Mouse (Mus musculus) CD4-positive helper T cell, adult 2 months (primary cell): ENCODE results near the gene Serp2.

Source experiments
- DNase-seq: peaks from one replicate; pipeline ENCODE4 v3.0.0-alpha.2; 2012; ENCODE audit warnings: low read depth, missing footprints, low spot score

Serp2 gene

GRCm38 (mm10) chr14:76527030-76527719 lies 29.5 kb downstream of the Serp2 start:
- DNase-seq: no peak

DNA sequence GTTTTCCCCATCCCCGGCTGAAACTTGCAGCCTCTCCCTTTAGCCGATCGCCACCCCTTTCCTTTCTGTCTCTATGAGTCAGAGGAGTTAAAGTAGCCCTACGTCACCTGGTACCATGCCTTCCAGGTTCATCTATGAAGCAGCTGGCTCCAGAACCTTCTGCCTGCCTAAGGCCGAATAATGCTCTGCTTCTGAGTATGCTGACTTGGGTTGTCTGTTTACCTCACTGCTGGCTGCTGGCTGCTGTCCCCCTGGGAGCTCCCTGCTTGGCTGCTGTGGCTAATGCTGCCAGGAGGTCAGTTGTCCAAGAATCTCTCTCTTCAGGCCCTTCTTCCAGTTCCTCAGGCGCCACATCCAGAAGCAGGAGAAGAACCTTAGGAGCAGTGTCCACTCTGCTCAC lies 30.2 kb downstream of the Serp2 start:
- DNase-seq: no peak

GRCm38 (mm10) chr14:76523344-76523743 lies 33.3 kb downstream of the Serp2 start:
- DNase-seq: no peak

- DNase-seq: no peak
These were observed 35.4 kb downstream of the Serp2 start for GRCm38 (mm10) chr14:76521308-76521707.

DNA sequence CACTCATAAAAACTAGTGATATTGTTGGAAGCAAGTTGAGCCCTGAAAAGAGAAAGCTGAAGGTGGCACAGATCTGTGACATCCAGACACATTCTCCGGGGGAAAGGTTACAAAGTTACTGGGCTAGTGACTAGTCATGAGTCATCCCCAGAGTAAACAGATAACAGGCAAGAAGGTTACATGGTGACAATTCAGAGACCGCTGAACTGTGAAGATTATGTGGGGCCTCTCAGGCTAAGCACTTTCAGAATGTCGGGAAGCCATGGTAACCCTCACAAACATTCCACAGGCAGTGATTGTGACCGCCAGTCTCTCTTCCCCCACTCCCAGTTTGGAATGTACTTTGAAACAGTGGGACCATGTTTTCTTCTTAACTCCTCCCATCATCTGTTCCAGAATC lies 36.1 kb downstream of the Serp2 start:
- DNase-seq: no peak

DNA sequence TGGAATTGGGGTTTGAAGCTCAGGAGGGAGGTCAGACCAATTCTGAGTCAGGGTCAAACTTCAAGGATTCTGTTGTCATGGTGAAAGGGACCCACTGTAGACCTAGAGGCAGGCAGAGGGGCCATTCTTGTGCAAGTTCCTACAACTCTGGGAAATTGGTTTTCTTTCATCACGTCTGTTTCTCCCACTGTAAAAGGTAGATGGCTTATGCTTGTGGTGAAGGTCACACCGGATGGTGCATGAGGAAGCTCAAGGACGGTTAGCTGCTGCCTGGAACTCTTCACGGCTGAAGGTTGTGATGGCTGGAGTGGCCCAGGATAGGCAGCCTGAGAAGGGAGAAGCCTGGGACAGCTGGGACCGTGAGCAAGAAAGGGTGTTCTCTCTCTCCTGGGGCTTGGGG lies 38.5 kb downstream of the Serp2 start:
- no peak for DNase-seq

- no peak for DNase-seq
These were observed 41.1 kb downstream of the Serp2 start for GRCm38 (mm10) chr14:76515620-76516019.

GRCm38 (mm10) chr14:76514050-76514585 lies 42.6 kb downstream of the Serp2 start:
- no peak for DNase-seq

- DNase-seq: no peak
These were observed 43.2 kb downstream of the Serp2 start for GRCm38 (mm10) chr14:76513395-76514049.

DNA sequence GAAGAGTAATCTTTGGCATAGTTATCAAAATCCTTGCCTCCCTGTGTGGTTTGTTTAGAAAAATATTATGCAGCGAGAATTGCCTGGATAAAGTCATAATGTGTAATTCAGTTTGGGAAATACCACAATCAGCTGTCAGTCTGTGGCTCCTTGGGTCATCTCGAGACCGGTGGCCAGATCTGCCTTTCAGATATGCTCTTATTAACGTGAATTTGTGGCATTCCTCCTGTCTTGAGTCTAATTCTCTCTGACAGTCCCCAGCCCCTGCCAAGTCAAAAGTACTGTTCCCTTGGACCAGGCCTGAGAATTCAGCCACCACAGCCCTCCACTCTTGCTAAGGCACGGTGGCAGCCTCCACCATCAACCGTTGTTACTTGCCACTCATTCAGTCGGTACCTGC lies 44.7 kb downstream of the Serp2 start:
- DNase-seq: no peak

DNA sequence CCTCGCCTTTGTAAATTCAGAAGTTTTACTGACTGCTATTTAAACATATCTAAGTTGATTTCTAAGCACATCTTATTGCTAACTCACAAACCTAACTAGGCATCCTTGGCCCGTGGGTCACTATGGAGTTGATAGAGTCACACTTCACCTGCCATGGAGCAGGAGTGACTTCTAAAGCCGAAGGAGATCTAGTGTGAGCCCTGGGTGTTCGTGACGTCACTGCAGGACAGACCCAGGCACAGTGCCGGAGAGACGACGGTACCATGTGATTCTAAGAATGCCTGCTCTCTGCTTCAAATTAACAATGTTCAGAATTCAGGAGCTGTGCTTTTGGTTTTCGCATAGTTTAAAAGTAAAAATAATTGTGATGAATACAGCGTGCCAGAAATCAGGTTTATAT lies 48.0 kb downstream of the Serp2 start:
- no peak for DNase-seq

DNA sequence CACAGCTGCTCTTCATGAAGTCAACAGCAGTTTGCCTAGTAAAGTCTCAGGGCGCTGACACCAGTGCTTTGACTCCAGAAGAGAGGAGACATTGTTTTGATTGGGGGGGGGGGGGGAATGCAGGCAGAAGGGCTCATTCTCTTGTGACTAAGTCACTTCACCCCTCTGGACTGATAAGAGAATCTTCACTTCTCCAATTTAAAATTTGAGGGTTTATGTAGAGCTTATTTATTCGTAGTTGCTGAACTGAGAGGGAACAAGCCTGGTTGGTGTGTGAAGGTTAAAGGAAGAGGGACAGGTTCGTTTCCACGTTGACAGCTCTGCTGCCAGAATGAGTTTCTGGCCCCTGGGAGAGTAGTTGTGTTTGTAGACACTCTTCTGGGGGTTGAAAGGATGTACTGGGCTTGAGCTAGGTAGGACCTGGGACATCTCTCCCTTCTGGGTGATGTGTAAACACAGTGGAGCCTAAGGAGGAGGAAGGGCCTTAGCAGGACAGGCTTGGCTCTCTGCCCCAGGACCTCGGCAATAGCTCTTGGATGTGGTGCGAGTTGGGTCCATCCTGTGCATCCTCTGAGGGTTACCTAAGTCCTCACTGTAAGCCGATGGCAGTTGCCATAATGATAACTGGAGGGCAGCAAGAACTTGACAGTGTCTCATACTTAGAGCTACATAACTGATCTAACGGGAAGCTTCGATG lies 48.7 kb downstream of the Serp2 start:
- no peak for DNase-seq

- no peak for DNase-seq
These were observed 49.3 kb downstream of the Serp2 start for GRCm38 (mm10) chr14:76507357-76507756.

- no peak for DNase-seq
These were observed 50.1 kb downstream of the Serp2 start for GRCm38 (mm10) chr14:76506425-76507205.

DNA sequence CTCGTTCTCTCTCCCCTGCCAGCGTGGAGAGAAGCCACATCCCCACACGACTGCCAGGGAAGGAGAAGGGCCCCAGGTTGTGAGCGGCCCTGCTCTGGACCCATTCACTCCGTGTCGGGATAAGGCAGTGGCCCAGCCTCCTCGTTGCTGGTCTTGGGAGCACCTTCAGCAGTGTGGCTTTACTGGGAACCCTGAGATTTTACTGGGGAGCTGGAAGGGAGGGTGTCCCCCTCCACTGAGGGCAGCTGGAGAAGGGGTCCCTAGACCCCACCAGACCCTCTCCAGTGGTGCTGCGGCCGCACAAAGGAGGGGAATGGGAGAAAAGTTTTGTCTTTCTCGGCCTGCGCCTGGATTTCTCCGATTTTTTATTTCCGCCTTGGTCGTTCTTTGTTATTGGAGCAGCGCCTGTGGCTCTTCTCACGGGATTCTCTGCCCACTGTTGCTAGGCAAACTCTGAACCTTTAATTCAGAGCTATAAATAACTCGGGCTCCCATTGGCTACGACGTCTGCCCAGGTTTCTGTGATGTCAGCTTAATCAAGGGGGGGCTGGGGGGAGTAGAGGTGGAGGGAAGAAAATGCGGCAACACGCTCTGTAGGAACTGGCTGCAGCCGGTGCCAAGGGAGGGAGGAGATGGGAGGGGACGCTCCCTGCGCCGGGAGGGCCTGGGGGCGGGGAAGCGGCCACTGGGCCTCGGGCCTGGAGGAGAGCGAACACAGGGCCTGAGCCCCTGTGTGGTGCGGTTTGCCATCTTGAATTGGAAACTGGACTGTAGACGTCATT lies 51.1 kb downstream of the Serp2 start:
- peak; percentile 23 for DNase-seq

DNA sequence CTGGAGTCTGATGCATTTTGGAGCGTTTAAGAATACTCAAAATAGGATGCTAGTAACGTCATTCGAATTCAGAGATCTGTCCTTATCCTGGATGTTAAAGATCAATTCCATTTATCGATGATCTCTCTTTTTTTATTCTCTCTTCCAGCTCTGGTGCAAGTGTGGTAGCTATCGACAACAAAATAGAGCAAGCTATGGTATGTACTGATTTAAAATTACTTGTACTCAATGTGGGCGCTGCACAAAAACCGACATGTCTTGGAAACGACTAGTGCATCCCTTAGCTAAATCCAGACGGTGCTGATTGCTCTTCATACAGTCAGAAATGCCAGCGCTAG lies 51.6 kb downstream of the Serp2 start:
- DNase-seq: peak; percentile 13

DNA sequence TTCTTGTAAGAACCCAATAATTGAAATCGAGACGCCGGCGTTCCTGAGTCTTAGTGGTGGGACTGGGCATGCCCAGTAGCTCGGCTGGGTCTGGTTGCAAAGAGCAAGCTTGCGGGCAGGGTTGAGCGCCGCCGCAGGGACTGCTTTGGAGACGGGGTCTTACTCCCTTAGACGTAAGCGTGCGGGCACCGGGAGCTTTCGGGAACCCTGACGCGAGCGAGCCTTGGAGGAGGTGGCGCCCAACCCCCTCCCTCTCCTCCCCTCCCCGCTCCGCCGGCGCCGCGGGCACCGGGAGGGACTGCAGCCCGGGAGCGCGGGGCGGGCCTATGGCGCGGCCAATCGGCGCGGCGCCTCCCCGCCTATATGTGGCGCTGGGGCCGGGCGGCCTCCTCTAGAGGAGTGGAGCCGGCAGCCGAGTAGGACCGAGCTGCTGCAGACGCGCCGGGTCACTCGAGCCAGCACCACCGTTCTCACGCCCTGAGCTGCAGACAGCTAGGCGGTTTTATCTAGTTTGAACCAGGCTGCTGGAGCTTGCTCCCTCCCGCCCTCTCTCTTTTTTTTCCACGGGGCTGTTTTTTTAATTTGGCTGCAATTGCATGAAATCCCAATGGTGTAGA lies 52.5 kb downstream of the Serp2 start:
- DNase-seq: peak; percentile 80

DNA sequence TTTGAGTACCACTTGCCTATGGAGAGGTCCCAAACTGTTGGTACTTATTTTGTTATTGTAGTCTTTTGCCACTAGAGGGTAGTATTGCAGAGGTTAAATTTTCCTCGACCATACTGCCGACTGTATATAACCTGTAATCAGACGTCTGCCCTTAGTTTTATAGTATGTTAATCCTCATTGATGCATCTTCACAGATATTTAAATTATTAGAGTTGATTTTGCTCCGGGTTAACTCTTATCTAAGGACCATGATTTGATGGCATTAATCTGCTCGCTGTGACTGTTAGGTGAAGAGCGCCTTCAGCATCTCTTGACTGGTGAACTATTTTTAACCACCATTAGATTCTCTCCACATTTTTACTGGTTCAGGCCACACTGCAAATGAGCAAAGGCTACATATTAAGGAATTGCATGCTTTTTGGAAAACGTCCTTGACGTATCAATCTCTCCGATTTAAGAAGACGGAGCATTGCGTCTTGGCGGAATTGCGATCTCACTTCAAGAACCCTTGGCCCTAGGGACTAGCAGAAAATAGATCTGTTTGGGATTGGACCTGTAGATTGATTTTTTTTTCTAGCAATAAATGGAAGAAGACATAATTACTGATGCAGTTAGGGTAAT lies 53.3 kb downstream of the Serp2 start:
- peak; percentile 65 for DNase-seq

- DNase-seq: no peak
These were observed 56.7 kb downstream of the Serp2 start for GRCm38 (mm10) chr14:76500036-76500435.

- no peak for DNase-seq
These were observed 57.2 kb downstream of the Serp2 start for GRCm38 (mm10) chr14:76499492-76499891.
